Mouse (Mus musculus) urinary bladder, postnatal 14 days (tissue): ENCODE measurements around the gene Arl5c.

Experiments used
- DNase-seq: peaks from one replicate; pipeline ENCODE4 v3.0.0; 2021; ENCODE audit warnings: low spot score

The Arl5c gene

GRCm38 (mm10) chr11:98019883-98020610 is 24.1 kb upstream of the Arl5c start:
- no peak for DNase-seq

DNA sequence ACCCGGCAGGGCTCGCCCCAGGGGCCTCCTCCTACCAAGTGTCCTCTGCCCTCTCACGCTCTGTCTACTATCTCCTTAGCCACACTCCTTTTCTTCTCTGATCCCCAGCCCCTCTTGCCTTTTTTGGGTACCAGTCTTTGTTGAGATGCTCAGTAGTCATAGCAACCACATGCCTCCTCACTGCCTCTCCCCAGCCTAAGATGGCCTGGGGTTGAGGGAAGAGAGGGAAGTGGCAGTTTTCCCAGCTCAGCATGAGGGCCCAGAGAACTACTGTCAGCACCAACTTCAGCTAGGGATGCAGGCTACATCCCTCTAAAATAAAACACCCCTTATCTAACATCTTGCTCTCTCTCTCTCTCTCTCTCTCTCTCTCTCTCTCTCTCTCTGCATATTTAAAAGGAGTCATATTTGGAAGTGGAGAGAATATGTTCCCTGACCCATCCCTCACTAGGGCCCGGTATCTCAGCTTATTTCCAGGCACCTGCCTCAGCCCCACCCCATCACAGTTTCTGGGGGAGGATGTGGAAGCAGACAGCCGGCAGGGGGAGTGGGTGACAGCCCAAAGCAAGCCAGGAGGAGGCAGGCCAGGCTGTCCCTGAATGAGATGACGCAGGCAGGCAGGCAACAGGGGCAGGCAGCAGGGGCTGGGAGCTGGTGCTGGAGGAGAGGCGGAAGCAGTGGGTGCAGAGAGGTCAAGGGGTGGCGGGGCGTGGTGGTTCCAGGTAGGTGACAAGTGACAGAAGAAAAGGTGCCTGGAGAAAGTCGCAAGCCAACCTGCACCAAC is 23.1 kb upstream of the Arl5c start:
- DNase-seq, result peak; percentile 41

DNA sequence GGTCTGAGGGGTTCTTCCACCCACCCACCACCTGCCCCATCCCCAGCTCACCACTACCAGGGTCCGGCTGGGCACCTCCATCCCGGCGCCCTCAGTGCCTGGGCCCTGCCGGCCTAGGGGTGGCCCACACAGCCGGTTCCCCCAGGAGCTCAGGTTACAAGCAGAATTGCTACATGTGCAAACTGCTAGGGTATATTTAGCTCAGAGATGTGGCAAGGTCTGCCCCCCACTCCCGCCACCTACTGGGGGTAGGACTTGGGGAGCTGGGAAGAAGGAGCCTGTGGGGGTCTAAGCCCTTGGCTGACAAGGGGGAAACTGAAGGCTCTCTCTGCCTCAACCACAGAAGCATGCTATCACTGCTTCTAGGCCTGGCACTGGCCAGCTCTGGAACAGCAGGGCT is 22.2 kb upstream of the Arl5c start:
- DNase-seq, result no peak

DNA sequence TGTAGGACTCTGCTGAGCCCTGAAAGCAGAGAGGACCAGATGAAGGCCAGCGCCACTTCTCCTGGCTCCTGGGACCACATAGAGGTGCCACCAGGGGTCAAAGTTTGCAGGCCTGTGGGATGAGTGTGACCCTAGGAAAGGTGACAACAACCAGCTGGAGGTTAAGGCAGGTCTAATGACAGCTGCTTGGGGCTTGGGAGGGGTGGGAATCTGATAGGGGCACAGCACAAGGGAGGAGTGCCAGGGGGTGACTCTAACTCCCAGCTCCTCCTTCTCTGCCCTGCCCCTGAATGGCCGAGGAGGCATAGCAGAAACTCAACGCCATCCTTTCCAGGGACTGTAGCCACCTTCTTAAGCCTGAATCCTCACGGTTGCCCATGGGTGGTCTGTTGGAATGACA is 20.8 kb upstream of the Arl5c start:
- DNase-seq, result no peak

- no peak for DNase-seq
Observed at GRCm38 (mm10) chr11:98016177-98016576, 20.2 kb upstream of the Arl5c start.

DNA sequence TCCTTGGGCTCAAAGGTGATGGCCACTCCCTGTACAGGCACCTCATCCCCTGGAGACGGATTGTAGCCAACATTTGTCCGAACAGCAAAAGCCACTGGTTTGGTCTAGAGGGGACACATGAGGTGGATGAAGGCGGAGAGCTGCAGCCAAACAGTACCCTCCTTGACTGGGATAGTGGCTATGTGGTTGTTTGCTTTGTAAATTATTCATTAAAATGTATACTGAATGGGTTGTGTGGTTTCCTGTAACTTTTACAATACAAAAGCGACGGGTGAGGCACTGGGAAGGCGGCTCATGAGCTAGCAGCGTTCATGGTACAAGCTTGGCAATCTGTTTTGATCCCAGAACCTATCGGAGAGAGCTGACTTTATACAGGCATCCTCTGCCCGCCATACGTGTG is 16.9 kb upstream of the Arl5c start:
- no peak for DNase-seq

- no peak for DNase-seq
Observed at GRCm38 (mm10) chr11:98011716-98012115, 15.7 kb upstream of the Arl5c start.

GRCm38 (mm10) chr11:98008087-98008486 is 12.1 kb upstream of the Arl5c start:
- no peak for DNase-seq

DNA sequence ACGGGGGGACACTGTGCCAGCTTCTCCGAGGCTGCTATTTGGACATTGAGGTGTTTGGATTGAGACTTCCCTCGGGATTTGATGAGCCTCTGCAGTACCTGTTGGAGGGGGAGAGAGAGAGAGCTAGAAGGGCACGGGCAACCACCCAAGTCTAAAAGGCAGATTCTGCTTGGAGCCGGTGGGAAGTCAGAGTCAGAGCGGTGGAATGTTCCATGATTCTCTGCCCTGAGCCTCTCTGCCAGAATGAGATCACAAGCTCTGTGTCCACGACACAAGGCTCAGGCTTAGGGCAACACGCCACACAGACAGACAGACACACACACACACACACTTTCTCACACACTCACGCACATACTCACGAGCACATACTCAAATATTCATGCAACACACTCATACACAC is 9.7 kb upstream of the Arl5c start:
- DNase-seq, result peak; percentile 59

GRCm38 (mm10) chr11:98005076-98005475 is 9.1 kb upstream of the Arl5c start:
- DNase-seq, result no peak

GRCm38 (mm10) chr11:98004161-98004560 is 8.2 kb upstream of the Arl5c start:
- DNase-seq, result no peak

DNA sequence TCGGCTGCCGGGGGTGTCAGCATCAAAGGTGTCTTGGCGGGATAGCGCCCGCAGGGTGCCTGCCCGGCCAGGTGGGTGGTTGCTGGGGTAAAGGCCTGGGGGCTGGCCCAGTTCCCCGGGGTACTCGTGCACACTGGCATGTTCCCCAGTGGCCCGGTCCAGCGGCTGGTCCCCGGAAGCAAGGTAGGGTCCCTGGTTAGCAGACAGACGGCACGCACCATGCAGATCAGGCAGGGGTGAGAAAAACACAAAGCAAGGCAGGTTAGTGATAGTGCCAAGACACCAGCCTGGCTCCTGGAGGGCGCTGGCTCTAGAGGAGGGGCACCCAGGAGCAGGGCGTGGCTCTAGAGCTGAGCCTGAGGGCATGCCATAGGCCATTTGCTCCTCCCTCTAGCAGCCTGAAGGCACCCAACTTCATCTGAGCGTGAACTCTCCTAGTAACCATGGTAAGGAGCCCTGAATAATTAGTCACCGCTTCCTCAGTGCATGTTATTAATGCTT is 7.2 kb upstream of the Arl5c start:
- no peak for DNase-seq

GRCm38 (mm10) chr11:98002627-98003026 is 6.6 kb upstream of the Arl5c start:
- peak; percentile 80 for DNase-seq

DNA sequence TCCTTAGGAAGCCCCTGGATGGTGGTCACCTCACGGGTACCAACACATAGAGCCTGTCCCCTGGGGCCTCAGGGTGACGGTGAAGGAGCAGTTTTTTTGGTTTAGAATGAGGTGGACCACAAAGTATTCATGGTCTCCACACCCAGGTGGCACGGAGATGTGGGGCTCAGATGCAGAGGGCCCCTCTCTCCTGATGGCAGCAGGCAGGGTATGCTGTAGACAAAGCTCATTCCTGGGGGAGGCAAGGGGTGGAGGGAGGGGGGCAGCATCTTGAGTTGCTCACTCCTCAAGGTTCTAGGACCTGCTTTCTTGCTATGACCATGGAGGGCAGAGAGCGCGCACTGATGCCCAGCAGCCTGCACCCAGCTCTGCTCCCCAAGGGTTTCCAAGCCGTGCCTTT is 6.0 kb upstream of the Arl5c start:
- no peak for DNase-seq

- DNase-seq, result no peak
Observed at GRCm38 (mm10) chr11:98001351-98001824, 5.4 kb upstream of the Arl5c start.

- DNase-seq, result no peak
Observed at GRCm38 (mm10) chr11:98000378-98001140, 4.6 kb upstream of the Arl5c start.

DNA sequence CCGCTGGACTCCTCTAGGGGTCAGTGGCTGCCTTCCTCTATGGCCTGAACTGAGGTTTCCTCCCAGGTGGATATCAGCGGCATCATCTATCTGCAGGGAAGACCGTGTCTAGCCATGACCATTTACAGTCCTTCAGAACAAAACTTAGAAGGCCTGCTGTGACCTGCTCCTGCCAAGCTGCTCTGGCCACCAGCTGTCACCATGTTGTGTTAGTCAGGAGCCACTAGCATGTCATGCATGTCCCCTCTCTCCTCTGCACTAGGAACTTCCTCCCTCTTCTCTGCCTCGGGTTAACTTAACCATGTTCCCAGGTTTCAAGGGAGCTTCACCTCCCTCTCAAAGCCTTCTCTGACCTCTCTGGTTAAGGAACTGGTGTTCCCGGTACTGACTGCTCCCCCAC is 3.8 kb upstream of the Arl5c start:
- no peak for DNase-seq

DNA sequence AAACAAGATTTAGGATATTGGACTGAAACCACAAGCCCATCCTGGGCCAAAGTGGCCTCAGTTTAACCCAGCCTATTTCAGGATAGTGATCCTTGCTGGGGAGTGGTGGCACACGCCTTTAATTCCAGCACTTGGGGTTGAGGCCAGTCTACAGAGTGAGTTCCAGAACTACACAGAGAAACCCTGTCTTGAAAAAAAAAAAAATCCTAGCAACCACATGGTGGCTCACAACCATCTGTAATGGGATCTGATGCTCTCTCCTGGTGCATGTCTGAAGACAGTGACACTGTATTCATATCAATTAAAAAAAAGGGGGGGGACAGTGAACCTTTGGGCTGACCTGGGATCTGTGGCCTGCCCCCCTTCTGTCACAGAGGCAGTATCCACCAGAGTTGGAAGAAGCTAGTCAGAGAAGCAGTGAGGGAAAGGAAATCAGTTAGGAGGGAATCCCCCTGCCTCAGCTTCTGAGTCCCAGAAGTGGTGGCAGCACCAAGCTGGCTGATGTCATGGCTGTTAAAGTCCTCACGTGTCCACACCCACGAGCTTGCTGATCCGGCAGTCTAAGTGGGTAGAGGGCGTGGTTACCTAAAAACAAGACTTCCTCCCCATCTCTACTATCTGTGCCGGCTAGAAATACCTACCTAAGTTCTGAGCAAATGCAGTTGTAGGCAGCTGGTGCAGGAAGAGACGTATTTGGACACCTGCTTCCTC is 3.1 kb upstream of the Arl5c start:
- DNase-seq, result no peak

DNA sequence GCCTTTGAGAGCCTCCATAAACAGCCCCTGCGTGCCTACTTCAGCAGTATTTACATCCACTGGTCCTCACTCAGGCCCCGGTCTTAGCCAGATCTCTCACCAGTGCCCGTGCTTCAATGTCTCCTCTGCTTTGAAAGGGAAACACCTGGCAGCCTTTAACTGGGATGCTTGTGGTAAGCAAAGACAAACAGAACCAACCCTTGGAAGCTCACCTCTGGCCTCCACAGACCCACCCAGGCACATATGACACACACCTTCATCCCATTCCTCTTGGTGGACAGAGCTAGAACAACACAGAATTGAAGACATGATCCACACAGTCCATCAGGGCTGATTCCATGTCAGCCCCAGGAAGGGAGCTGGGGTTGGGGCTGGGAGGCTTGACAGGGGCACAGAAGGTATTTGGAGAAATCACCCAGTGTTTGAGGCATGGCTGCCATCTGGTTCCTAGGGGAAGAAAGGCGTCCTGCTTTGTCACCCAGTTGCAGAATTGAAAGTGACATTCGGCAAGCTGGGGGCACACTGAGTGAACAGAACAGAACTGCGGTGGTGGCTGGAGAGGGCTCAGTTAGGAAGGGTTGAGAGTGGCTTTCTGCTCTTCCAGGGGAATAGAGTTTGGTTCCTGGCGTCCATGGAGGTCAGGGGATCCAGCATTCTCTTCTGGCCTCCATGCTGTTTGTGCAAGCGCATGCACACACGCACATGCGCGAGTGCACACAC is 2.3 kb upstream of the Arl5c start:
- DNase-seq, result no peak

GRCm38 (mm10) chr11:97997387-97997960 is 1.5 kb upstream of the Arl5c start:
- no peak for DNase-seq

GRCm38 (mm10) chr11:97996691-97997090 is 710 bp upstream of the Arl5c start:
- no peak for DNase-seq
